Mouse (Mus musculus) olfactory bulb, adult 2 months (tissue): ENCODE measurements around the gene Itgb1bp2. TPM values are rescaled to one million over a fixed set of nuclear protein-coding genes. Genes with fewer than 3 reads are reported as not detected.
"Not testable (repeated sequence)": the region's sequence is repeated elsewhere in the genome, so short reads cannot be mapped to it uniquely, and the experiment has no call there.

Experiments
- H3K27ac ChIP-seq: fragments of 200-500 bp; 2 replicates; pipeline ENCODE4 v1.5.1; 2012; ENCODE audit warnings: low read depth, low read length; ENCODE audit not compliant: insufficient read depth
- H3K4me1 ChIP-seq: fragments of 200-500 bp; 2 replicates; pipeline ENCODE4 v1.6.1; 2012; ENCODE audit warnings: low read length; ENCODE audit not compliant: control insufficient read depth, insufficient read depth
- H3K4me3 ChIP-seq: fragments of 200-500 bp; 2 replicates; pipeline ENCODE4 v1.5.1; 2012; ENCODE audit warnings: mild to moderate bottlenecking, low read depth, low read length, moderate library complexity; ENCODE audit not compliant: insufficient read depth
- CTCF ChIP-seq: fragments of 200-500 bp; IDR thresholded peaks from 2 replicates; pipeline ENCODE4 v1.5.1; 2012; ENCODE audit warnings: low read depth, mild to moderate bottlenecking, low read length, moderate library complexity; ENCODE audit not compliant: insufficient read depth
- POLR2A ChIP-seq: fragments of 200-500 bp; IDR thresholded peaks from 2 replicates; pipeline ENCODE4 v1.6.1; 2012; ENCODE audit warnings: mild to moderate bottlenecking, low read depth, low read length, moderate library complexity; ENCODE audit not compliant: insufficient read depth
- WGBS: fragments of 180-500 bp; shearing (Covaris S2); methylation state at CpG from one replicate; pipeline ENCODE4 v1.1.7; 2018; 5-methylcytosine and 5-hydroxymethylcytosine counted together
- polyA plus RNA-seq: library from polyadenylated mRNA; stranded (reverse); fragments of >200 nt; gene quantifications from 2 replicates; pipeline ENCODE4 v1.2.4, GENCODE M21; 2012; ENCODE audit warnings: low replicate concordance; ENCODE audit not compliant: missing spikeins, insufficient read depth, insufficient read length

The Itgb1bp2 gene
- polyA plus RNA-seq, 1 experiment, result not detected

DNA sequence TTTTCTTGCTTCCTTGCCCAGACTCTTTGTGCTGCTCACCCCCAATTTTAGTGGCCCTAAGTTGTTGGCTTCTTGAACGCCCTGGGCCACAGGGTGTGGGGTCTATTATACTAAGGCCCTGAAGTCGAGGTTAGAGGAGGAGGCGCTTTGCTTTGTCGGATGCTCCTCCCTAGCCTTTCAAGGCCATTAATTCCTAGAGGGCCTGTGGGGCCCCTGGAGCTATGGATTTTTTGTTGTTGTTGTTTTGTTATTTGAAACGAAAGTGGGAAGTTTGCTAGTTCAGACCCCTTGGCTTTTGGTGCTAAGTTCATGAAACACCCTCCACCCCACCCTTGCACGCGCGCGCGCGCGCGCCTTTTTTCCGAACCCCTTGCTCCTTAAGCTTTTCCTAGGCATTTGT is 18.9 kb upstream of the Itgb1bp2 start:
- TF ChIP-seq CTCF, result no peak
- no peak for TF ChIP-seq POLR2A
- 14% methylated on average over 14 of the region's 14 CpGs for WGBS
- Histone ChIP-seq H3K27ac (peak overlapping the region; percentile 72), H3K4me1 (no peaks in the 10 kb centered on the region), H3K4me3 (peak overlapping the region; percentile 84)

DNA sequence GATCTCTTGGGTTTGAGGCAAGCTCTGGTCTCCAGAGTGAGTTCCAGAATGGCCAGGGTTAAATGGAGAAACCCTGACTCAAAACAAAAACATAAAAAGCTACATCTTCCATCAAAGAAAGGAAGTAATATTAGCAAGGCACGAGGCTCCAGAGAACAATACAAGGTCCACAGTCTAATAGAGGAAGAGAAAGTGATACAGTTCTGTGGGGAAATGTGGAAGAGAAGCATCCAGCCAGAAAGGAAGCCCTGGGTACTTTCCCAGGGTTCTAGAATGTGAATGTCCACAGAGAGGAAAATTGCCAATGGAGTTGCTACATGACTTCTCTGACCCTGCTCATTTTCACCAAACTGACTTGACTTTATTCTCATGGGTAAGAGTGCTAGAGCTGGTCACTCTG is 2.3 kb downstream of the Itgb1bp2 start:
- TF ChIP-seq POLR2A (no peak), CTCF (no peak)
- Histone ChIP-seq H3K4me1 (no peaks in the 10 kb centered on the region), H3K4me3 (no peak overlapping the region), H3K27ac (no peak overlapping the region)
- 44% methylated on average over 1 of the region's 1 CpGs for WGBS

DNA sequence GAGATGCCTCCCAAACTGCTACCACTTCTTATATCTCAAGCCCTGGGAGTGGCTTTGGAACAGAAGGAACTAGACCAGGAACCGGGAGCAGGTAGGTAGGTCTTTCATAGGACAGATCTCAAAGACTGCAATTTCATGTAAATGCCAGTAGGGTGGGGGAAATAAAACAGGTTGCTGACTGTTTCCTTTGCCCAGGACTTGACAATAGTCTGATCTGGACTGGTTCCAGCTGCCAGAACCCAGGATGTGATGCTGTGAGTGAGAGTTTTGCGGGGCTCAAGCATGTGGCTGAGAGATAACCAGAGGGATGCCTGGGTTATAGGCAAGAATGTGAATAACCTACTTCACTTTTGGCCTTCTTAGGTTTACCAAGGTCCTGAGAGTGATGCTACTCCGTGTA is 2.7 kb downstream of the Itgb1bp2 start:
- 81% methylated on average over 3 of the region's 3 CpGs for WGBS
- no peak for TF ChIP-seq CTCF
- no peak for TF ChIP-seq POLR2A
- Histone ChIP-seq H3K27ac (no peak overlapping the region), H3K4me3 (no peak overlapping the region), H3K4me1 (no peaks in the 10 kb centered on the region)

DNA sequence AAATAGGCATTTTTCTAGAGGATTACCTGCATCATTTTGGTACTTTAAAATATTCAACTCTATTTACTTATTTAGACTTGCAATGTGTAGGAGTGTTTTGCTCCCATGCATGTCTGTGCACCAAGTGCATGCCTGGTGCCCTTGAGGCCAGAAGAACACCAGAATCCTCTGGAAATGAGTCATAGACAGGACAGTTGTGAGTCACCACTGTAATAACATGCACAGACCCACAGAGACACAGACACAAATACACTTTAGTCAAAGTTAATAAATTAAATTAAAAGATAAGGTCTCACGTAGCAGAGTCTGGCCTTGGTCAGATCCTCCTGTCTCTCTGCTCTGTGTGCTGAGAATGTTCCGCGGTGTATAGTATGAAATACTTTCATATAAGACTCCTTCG is 23.3 kb downstream of the Itgb1bp2 start:
- Histone ChIP-seq H3K4me3 (no peak overlapping the region), H3K4me1 (no peaks in the 10 kb centered on the region), H3K27ac (no peak overlapping the region)
- TF ChIP-seq CTCF (no peak), POLR2A (no peak)
- 91% methylated on average over 4 of the region's 4 CpGs for WGBS

DNA sequence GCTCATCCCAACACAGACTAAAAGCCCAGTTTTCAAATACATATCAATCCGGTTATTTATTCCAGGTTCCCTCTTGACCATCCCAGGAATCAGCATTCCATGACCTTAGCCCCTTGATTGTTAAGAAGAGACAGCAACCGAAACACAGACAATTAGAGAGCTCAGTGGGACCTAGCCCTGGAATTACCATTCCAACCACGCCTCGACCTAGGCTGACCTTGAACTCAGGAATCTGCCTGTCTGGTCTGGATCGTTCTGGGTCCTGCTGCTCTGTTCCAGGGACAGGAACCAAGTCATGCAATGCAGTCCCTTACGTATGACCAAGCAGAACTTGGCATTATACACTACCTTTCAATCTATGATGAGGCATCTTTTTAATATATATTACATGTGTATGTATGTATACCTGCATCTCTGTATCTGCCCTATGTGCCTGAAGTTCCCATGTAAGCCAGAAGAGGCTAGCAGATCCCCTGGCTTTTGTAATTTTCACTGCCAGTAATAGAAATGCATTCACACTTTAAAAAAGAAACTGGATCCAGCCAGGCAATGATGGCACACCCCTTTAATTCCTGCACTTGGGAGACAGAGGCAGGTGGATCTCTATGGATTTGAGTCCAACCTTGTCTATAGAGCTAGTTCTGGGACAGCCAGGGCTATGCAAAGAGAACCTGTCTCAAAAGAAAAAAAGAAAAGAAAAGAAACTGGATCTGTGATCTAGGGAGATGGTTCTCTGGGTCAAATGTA is 32.9 kb downstream of the Itgb1bp2 start:
- no peak for TF ChIP-seq POLR2A
- no peak for TF ChIP-seq CTCF
- Histone ChIP-seq H3K4me3 (no peak overlapping the region), H3K27ac (no peak overlapping the region), H3K4me1 (no peaks in the 10 kb centered on the region)
- 85% methylated on average over 6 of the region's 6 CpGs for WGBS

DNA sequence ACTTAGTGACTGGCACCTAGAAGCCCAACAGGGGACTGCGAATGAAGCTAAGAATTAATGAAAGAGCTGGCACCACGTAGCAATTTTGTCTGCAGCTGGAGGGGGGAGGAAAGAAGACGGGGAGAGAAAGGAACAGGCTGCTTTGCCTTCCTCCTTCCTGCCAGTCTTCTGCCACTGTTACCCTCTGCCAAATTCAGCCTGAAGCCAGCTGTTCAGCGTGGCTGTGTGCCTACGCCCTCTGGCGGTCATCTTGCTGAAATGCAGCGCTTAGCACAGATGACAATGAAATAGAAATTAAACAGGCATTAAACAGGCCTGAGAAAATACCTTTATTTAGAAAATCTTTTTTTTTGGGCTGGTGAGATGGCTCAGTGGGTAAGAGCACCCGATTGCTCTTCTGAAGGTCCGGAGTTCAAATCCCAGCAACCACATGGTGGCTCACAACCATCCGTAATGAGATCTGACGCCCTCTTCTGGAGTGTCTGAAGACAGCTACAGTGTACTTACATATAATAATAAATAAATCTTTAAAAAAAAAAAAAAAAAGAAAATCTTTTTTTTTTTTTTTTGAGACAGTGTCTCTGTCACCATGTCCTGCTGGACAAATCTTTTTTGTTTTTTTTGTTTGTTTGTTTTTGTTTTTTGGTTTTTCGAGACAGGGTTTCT is 37.7 kb downstream of the Itgb1bp2 start:
- TF ChIP-seq CTCF, result 0 out of 2 replicates have a peak, but pooled peaks have one; percentile 30
- WGBS, result 22% methylated on average over 11 of the region's 12 CpGs
- not testable (repeated sequence) for H3K4me1 ChIP-seq, H3K27ac ChIP-seq, H3K4me3 ChIP-seq

Other genes starting within 250 kb of the Itgb1bp2 start
- not detected in 2 replicates for gene Snx12, start 226.5 kb upstream of the Itgb1bp2 start, polyA plus RNA-seq
- not detected in 2 replicates for gene Foxo4, start 194.6 kb upstream of the Itgb1bp2 start, polyA plus RNA-seq
- not detected in 2 replicates for gene Gm614, start 185.1 kb upstream of the Itgb1bp2 start, polyA plus RNA-seq
- gene Il2rg, start 180.8 kb upstream of the Itgb1bp2 start, polyA plus RNA-seq, result not detected in 2 replicates
- not detected in 2 replicates for gene Gm20489, start 180.1 kb upstream of the Itgb1bp2 start, polyA plus RNA-seq
- gene Med12, start 175.1 kb upstream of the Itgb1bp2 start, polyA plus RNA-seq, result not detected in 2 replicates
- not detected in 2 replicates for gene Nlgn3, start 149.9 kb upstream of the Itgb1bp2 start, polyA plus RNA-seq
- gene Gjb1, start 72.7 kb upstream of the Itgb1bp2 start, polyA plus RNA-seq, result not detected in 2 replicates
- not detected in 2 replicates for gene Zmym3, start 28.2 kb upstream of the Itgb1bp2 start, polyA plus RNA-seq
- gene Nono, start 19.8 kb upstream of the Itgb1bp2 start, polyA plus RNA-seq, result 352 TPM in 1 of 2 replicates, not detected in the other
- gene Taf1, start 83.6 kb downstream of the Itgb1bp2 start, polyA plus RNA-seq, result not detected in 2 replicates
- gene Ogt, start 191.0 kb downstream of the Itgb1bp2 start, polyA plus RNA-seq, result 377 and 593 TPM in 2 replicates